Comparison of ENCODE assay signal across 8 mouse cellular contexts in genomic region chr17:35233114-35233980, GRCm38 (mm10). TPM values are rescaled to one million over a fixed set of nuclear protein-coding genes. Genes with fewer than 3 reads are reported as not detected.
DNase-seq lines count a peak whose midpoint lies in the region; ATAC-seq and TF ChIP-seq lines count a peak whose summit lies in the region.

TSS of gene Atp6v1g2 (plus strand) at chr17:35233660.

- no peaks in the 10 kb centered on the region for H3K4me1 ChIP-seq in hindbrain, postnatal 0 days (ENCODE audit: insufficient read depth, low read length)
- H3K4me1 ChIP-seq in liver, embryonic 14.5 days (replicated peaks; ENCODE audit: control insufficient read depth in 2 of 2, insufficient read depth in 2 of 2, low read length in 1 of 2): peaks cover 0 to 5% of the 10 kb centered on the region in 2 experiments; a peak in 1 of 4 replicates

- peak within 1 kb of the TSS; percentile 54; the same call in 1 of the 2 replicates for H3K4me3 ChIP-seq in hindbrain, postnatal 0 days (ENCODE audit: low read length)
- H3K4me3 ChIP-seq in liver, embryonic 14.5 days (ENCODE audit: insufficient read depth in 1 of 2, low read depth in 2 of 2, low read length in 2 of 2): peak within 1 kb of the TSS; percentile 69; a peak in 3 of 4 replicates

- no peaks in the 10 kb centered on the region for H3K27me3 ChIP-seq in hindbrain, postnatal 0 days (ENCODE audit: insufficient read depth, low read length)
- H3K27me3 ChIP-seq in liver, embryonic 14.5 days (ENCODE audit: control insufficient read depth, insufficient read depth, low read length): no peaks in the 10 kb centered on the region

- no peak for TF ChIP-seq CTCF in hindbrain, postnatal 0 days (IDR thresholded peaks at IDR 0.05; ENCODE audit: low read depth)
- no peak for TF ChIP-seq CTCF in liver, embryonic 14.5 days (IDR thresholded peaks at IDR 0.05; ENCODE audit: low read depth)

- H3K9me3 ChIP-seq in hindbrain, postnatal 0 days (ENCODE audit: low read length): no peaks in the 10 kb centered on the region
- no peaks in the 10 kb centered on the region for H3K9me3 ChIP-seq in liver, embryonic 14.5 days (ENCODE audit: control insufficient read depth, low read length)

- DNase-seq in heart, adult 11 months: peak; percentile 96
- DNase-seq in heart, postnatal 25 days (ENCODE audit: low spot score): no peak
- peak; percentile 41 for DNase-seq in thymus, postnatal 4 days
- no peak for DNase-seq in thymus, postnatal 0 days (ENCODE audit: low spot score)
- no peak for DNase-seq in hindbrain, postnatal 0 days (ENCODE audit: low spot score)
- no peak for DNase-seq in liver, embryonic 14.5 days (ENCODE audit: low read depth in 3 of 3, low spot score in 3 of 3)
- no peak for DNase-seq in right cerebral cortex, postnatal 25 days
- DNase-seq in right cerebral cortex, adult 18-20 months: no peak

- ATAC-seq in hindbrain, postnatal 0 days: no peak
- no peak for ATAC-seq in liver, embryonic 14.5 days (ENCODE audit: insufficient read depth)

- intact Hi-C loops in heart, postnatal 25 days (cut with DNase I): loop anchor here (10.0 kb wide), 1 partner anchor 209 kb away; the partner anchor contains the start of gene Sapcd1

- TF ChIP-seq EP300 in liver, embryonic 14.5 days (IDR thresholded peaks at IDR 0.05; ENCODE audit: low read depth): no peak

- no peak within 1 kb of the TSS; the same call in 1 of the 2 replicates for H3K27ac ChIP-seq in hindbrain, postnatal 0 days
- peak within 1 kb of the TSS; percentile 86; the same call in 1 of the 2 replicates for H3K27ac ChIP-seq in liver, embryonic 14.5 days

- peak within 1 kb of the TSS; percentile 87 for H3K4me2 ChIP-seq in hindbrain, postnatal 0 days (ENCODE audit: low read depth, low read length)
- peak within 1 kb of the TSS; percentile 86 for H3K4me2 ChIP-seq in liver, embryonic 14.5 days (ENCODE audit: low read depth)

- H3K9ac ChIP-seq in hindbrain, postnatal 0 days (replicated peaks; ENCODE audit: low read length): peak within 1 kb of the TSS; percentile 77; the same call in 1 of the 2 replicates
- peak within 1 kb of the TSS; percentile 76 for H3K9ac ChIP-seq in liver, embryonic 14.5 days (replicated peaks)

- WGBS in hindbrain, postnatal 0 days: 63% methylated on average over 18 of the region's 18 CpGs
- WGBS in liver, embryonic 14.5 days (ENCODE audit: insufficient replicate concordance): 69% methylated on average over 18 of the region's 18 CpGs

- peaks cover 25% of the 10 kb centered on the region for H3K36me3 ChIP-seq in hindbrain, postnatal 0 days (ENCODE audit: insufficient read depth, low read length)
- peaks cover 16% of the 10 kb centered on the region for H3K36me3 ChIP-seq in liver, embryonic 14.5 days (replicated peaks; ENCODE audit: control insufficient read depth, insufficient read depth, low read depth)

RNA-seq across cellular contexts. Expression of gene Atp6v1g2, which starts in this region (rescaled TPM):
- total RNA-seq in heart, postnatal 25 days (2021): 1 to 10 TPM; 2.5 to 2.8 TPM
- 1.3 and 1.8 TPM in 2 replicates for polyA plus RNA-seq in thymus, postnatal 0 days (2015; fragmentation: Nextera tagmentation; extraction: Ambion mirVana)
- 91.0 and 114 TPM in 2 replicates for total RNA-seq in hindbrain, postnatal 0 days (2014; rRNA removed)
- 180 and 183 TPM in 2 replicates for polyA plus RNA-seq in hindbrain, postnatal 0 days (2015; fragmentation: Nextera tagmentation; extraction: Ambion mirVana)
- 1.8 and 1.9 TPM in 2 replicates for polyA plus RNA-seq in liver, embryonic 14.5 days (2012; rRNA removed)
- 0.76 and 0.97 TPM in 2 replicates for polyA plus RNA-seq in liver, embryonic 14.5 days (2014; fragmentation: Nextera tagmentation; extraction: Ambion mirVana)

Comparison
In these comparisons a context has a peak if more than half of its experiments do, and no peak if none do; other contexts are left out.
1. RNA of gene Atp6v1g2 (total RNA-seq): 91.0 to 114 TPM in hindbrain, postnatal 0 days; 2.5 to 2.8 TPM in heart, postnatal 25 days; every median in the first group is over 10 times any median in the second.
2. RNA of gene Atp6v1g2 (polyA plus RNA-seq): 180 to 183 TPM in hindbrain, postnatal 0 days; 1.3 to 1.8 TPM in thymus, postnatal 0 days and 0.76 to 1.9 TPM in liver, embryonic 14.5 days; every median in the first group is over 10 times any median in the second.
3. DNase-seq: peak in heart, adult 11 months (single experiment) and thymus, postnatal 4 days (single experiment); none in heart, postnatal 25 days (single experiment), thymus, postnatal 0 days (single experiment), hindbrain, postnatal 0 days (single experiment), liver, embryonic 14.5 days (0 of 3), right cerebral cortex, postnatal 25 days (single experiment) and right cerebral cortex, adult 18-20 months (single experiment).